Mouse (Mus musculus) MEL (cell line): ENCODE results near the gene Lrrc3c. TPM values are rescaled to one million over a fixed set of nuclear protein-coding genes. Genes with fewer than 3 reads are reported as not detected.
A peak's percentile ranks its signal among the peaks of the same experiment; 100 is the strongest.

Experiments used
- DNase-seq: peaks from one replicate; pipeline ENCODE4 v3.0.0; 2011; ENCODE audit warnings: low read depth, low spot score
- H3K27ac ChIP-seq: 2 replicates; pipeline ENCODE4 v1.5.1; 2012; ENCODE audit warnings: low read depth, mild to moderate bottlenecking, control low read depth, low read length, moderate library complexity; ENCODE audit not compliant: control insufficient read depth
- H3K27me3 ChIP-seq, 2 experiments: fragments of 150-350 bp in 1 of 2; sonication (generic) in 1 of 2; 2 replicates each; pipeline ENCODE4 v1.6.1; 2012; ENCODE audit warnings: low read length in 2 of 2, mild to moderate bottlenecking in 2 of 2, improper control_type of control experiment in 1 of 2, moderate library complexity in 1 of 2; ENCODE audit not compliant: insufficient read depth in 2 of 2, control insufficient read depth in 1 of 2
- H3K36me3 ChIP-seq, 2 experiments: 2 replicates each; pipeline ENCODE4 v1.6.1; 2012 to 2014; ENCODE audit warnings: low read length in 2 of 2, improper control_type of control experiment in 1 of 2, inconsistent platforms in 1 of 2, mild to moderate bottlenecking in 1 of 2; ENCODE audit not compliant: insufficient read depth in 2 of 2, control insufficient read depth in 1 of 2
- H3K4me1 ChIP-seq, 2 experiments: fragments of 150-350 bp in 1 of 2; sonication (generic) in 1 of 2; 2 replicates each; pipeline ENCODE4 v1.6.1; 2012; ENCODE audit warnings: low read length in 2 of 2, improper control_type of control experiment in 1 of 2, mild to moderate bottlenecking in 1 of 2; ENCODE audit not compliant: insufficient read depth in 2 of 2, control insufficient read depth in 1 of 2
- H3K4me3 ChIP-seq, 2 experiments: fragments of 150-350 bp in 1 of 2; sonication (generic) in 1 of 2; 2 replicates each; pipeline ENCODE4 v1.5.1; 2012; ENCODE audit warnings: low read depth in 2 of 2, low read length in 2 of 2, mild to moderate bottlenecking in 2 of 2, moderate library complexity in 2 of 2, control low read depth in 1 of 2, improper control_type of control experiment in 1 of 2; ENCODE audit not compliant: control insufficient read depth in 1 of 2, insufficient read depth in 1 of 2
- H3K79me2 ChIP-seq: 2 replicates; pipeline ENCODE4 v1.6.1; 2012; ENCODE audit warnings: mild to moderate bottlenecking, low read length, moderate library complexity; ENCODE audit not compliant: control insufficient read depth, poor library complexity, insufficient read depth
- H3K9ac ChIP-seq: 2 replicates; pipeline ENCODE4 v1.6.1; 2012; ENCODE audit warnings: low read depth, mild to moderate bottlenecking, control low read depth, low read length, moderate library complexity; ENCODE audit not compliant: control insufficient read depth, poor library complexity, severe bottlenecking
- H3K9me3 ChIP-seq: fragments of 150-350 bp; sonication (generic); replicated peaks from 2 replicates; pipeline ENCODE4 v1.6.1; 2012; ENCODE audit warnings: mild to moderate bottlenecking, low read length, improper control_type of control experiment, moderate library complexity; ENCODE audit not compliant: insufficient read depth
- BHLHE40 ChIP-seq: IDR thresholded peaks from 2 replicates; pipeline ENCODE4 v1.6.1; 2012; ENCODE audit warnings: low read depth, mild to moderate bottlenecking, inconsistent platforms, low read length, improper control_type of control experiment, borderline replicate concordance
- CTCF ChIP-seq, 3 experiments: IDR thresholded peaks in 2 of 3; conservative IDR thresholded peaks in 1 of 3; 2 replicates each; pipeline ENCODE4 v1.5.1; 2011 to 2012; ENCODE audit warnings: low read length in 3 of 3, low read depth in 2 of 3, mild to moderate bottlenecking in 2 of 3, improper control_type of control experiment in 1 of 3, inconsistent platforms in 1 of 3, mixed read lengths in 1 of 3, moderate library complexity in 1 of 3; ENCODE audit not compliant: control insufficient read depth in 1 of 3, insufficient read depth in 1 of 3, poor library complexity in 1 of 3, severe bottlenecking in 1 of 3
- E2F4 ChIP-seq: IDR thresholded peaks from 2 replicates; pipeline ENCODE4 v1.6.1; 2011; ENCODE audit warnings: low read depth, low read length, improper control_type of control experiment, borderline replicate concordance
- ELF1 ChIP-seq: IDR thresholded peaks from 2 replicates; pipeline ENCODE4 v1.6.1; 2014; ENCODE audit warnings: low read depth, mild to moderate bottlenecking, inconsistent platforms, low read length, improper control_type of control experiment, moderate library complexity
- ETS1 ChIP-seq: IDR thresholded peaks from 2 replicates; pipeline ENCODE4 v1.6.1; 2012; ENCODE audit warnings: low read depth, mild to moderate bottlenecking, inconsistent platforms, low read length, improper control_type of control experiment, moderate library complexity
- HCFC1 ChIP-seq: IDR thresholded peaks from 2 replicates; pipeline ENCODE4 v1.6.1; 2012; ENCODE audit warnings: low read depth, mild to moderate bottlenecking, inconsistent platforms, low read length, improper control_type of control experiment, moderate library complexity
- MAX ChIP-seq: IDR thresholded peaks from 2 replicates; pipeline ENCODE4 v1.6.1; 2011; ENCODE audit warnings: low read length, improper control_type of control experiment
- MXI1 ChIP-seq: IDR thresholded peaks from 2 replicates; pipeline ENCODE4 v1.6.1; 2011; ENCODE audit warnings: mild to moderate bottlenecking, low read depth, low read length, improper control_type of control experiment
- NELFE ChIP-seq: IDR thresholded peaks from 2 replicates; pipeline ENCODE4 v1.6.1; 2011; ENCODE audit warnings: low read depth, low read length, improper control_type of control experiment
- POLR2A ChIP-seq, 2 experiments: IDR thresholded peaks; 2 replicates each; pipeline ENCODE4 v1.6.1; 2011 to 2012; ENCODE audit warnings: low read length in 2 of 2, mild to moderate bottlenecking in 2 of 2, control low read depth in 1 of 2, improper control_type of control experiment in 1 of 2, low read depth in 1 of 2, moderate library complexity in 1 of 2; ENCODE audit not compliant: control insufficient read depth in 1 of 2, insufficient read depth in 1 of 2, poor library complexity in 1 of 2
- SMC3 ChIP-seq: IDR thresholded peaks from 2 replicates; pipeline ENCODE4 v1.6.1; 2011; ENCODE audit warnings: low read depth, low read length, improper control_type of control experiment
- TAL1 ChIP-seq: IDR thresholded peaks from 2 replicates; pipeline ENCODE4 v1.6.1; 2012; ENCODE audit warnings: mild to moderate bottlenecking, inconsistent platforms, low read length, moderate library complexity, mixed read lengths
- UBTF ChIP-seq: IDR thresholded peaks from 2 replicates; pipeline ENCODE4 v1.6.1; 2012; ENCODE audit warnings: low read depth, mild to moderate bottlenecking, inconsistent platforms, low read length, improper control_type of control experiment, moderate library complexity, borderline replicate concordance; ENCODE audit not compliant: insufficient read depth
- USF1 ChIP-seq: IDR thresholded peaks from 2 replicates; pipeline ENCODE4 v1.6.1; 2014; ENCODE audit warnings: low read depth, mild to moderate bottlenecking, inconsistent platforms, low read length, improper control_type of control experiment, moderate library complexity
- USF2 ChIP-seq, 2 experiments: IDR thresholded peaks; 2 replicates each; pipeline ENCODE4 v1.6.1; 2011 to 2012; ENCODE audit warnings: improper control_type of control experiment in 2 of 2, low read length in 2 of 2, borderline replicate concordance in 1 of 2, inconsistent platforms in 1 of 2, low read depth in 1 of 2, mild to moderate bottlenecking in 1 of 2; ENCODE audit not compliant: insufficient read depth in 1 of 2
- ZC3H11A ChIP-seq: IDR thresholded peaks from 2 replicates; pipeline ENCODE4 v1.6.1; 2012; ENCODE audit warnings: low read depth, mild to moderate bottlenecking, inconsistent platforms, low read length, improper control_type of control experiment
- ZKSCAN1 ChIP-seq: IDR thresholded peaks from 2 replicates; pipeline ENCODE4 v1.6.1; 2012; ENCODE audit warnings: low read depth, mild to moderate bottlenecking, inconsistent platforms, low read length, improper control_type of control experiment, moderate library complexity
- ZNF384 ChIP-seq: IDR thresholded peaks from 2 replicates; pipeline ENCODE4 v1.6.1; 2012; ENCODE audit warnings: low read depth, mild to moderate bottlenecking, inconsistent platforms, low read length, improper control_type of control experiment
- polyA plus RNA-seq, 2 experiments: library from polyadenylated mRNA; stranded (reverse) in 1 of 2; unstranded in 1 of 2; fragments of >175 nt in 1 of 2; fragments of >200 nt in 1 of 2; gene quantifications; 2 replicates each; pipeline versions ENCODE4 v1.2.1 to v1.2.4; 2012; ENCODE audit warnings: low replicate concordance in 2 of 2, low read depth in 1 of 2; ENCODE audit not compliant: insufficient read length in 2 of 2, insufficient read depth in 1 of 2, missing spikeins in 1 of 2
- total RNA-seq: library from RNA; depleted of rRNA; stranded (reverse); fragments of 300-350 nt; gene quantifications from 2 replicates; pipeline ENCODE4 v1.2.3, GENCODE M21; 2012

Lrrc3c gene
- total and polyA plus RNA-seq, 3 experiments: not detected

GRCm38 (mm10) chr11:98640091-98640490 lies 42.0 kb downstream of the Lrrc3c start:
- Histone ChIP-seq H3K36me3 (peaks cover 0 to 6% of the 10 kb centered on the region in 2 experiments; a peak in 2 of 4 replicates), H3K79me2 (no peaks in the 10 kb centered on the region), H3K4me1 (peaks cover 5 to 11% of the 10 kb centered on the region in 2 experiments; a peak in 3 of 4 replicates), H3K27me3 (peaks cover 8% of the 10 kb centered on the region in 2 experiments), H3K9me3 (no peaks in the 10 kb centered on the region), H3K9ac (no peak overlapping the region), H3K27ac (no peak overlapping the region), H3K4me3 (no peak overlapping the region)
- peak; percentile 61 for DNase-seq
- TF ChIP-seq CTCF (IDR thresholded peaks at IDR 0.05 in 2 of 3, conservative IDR thresholded peaks at IDR 0.05 in 1 of 3; ENCODE audit: control insufficient read depth in 1 of 3, insufficient read depth in 1 of 3, low read depth in 2 of 3, low read length in 3 of 3, poor library complexity in 1 of 3, severe bottlenecking in 1 of 3) (no peak), MXI1 (peak; percentile 53; the same call in 1 of the 2 replicates), POLR2A (IDR thresholded peaks at IDR 0.05; ENCODE audit: control insufficient read depth in 1 of 2, insufficient read depth in 1 of 2, low read depth in 1 of 2, low read length in 2 of 2, poor library complexity in 1 of 2) (no peak), NELFE (no peak), ELF1 (peak; percentile 33; the same call in 1 of the 2 replicates), HCFC1 (no peak), BHLHE40 (peak; percentile 64; the same call in 1 of the 2 replicates), TAL1 (no peak), USF2 (IDR thresholded peaks at IDR 0.05; ENCODE audit: borderline replicate concordance in 1 of 2, insufficient read depth in 1 of 2, low read depth in 1 of 2, low read length in 2 of 2) (no peak), MAX (no peak), ZKSCAN1 (no peak), SMC3 (no peak), ETS1 (no peak), E2F4 (no peak), ZC3H11A (no peak), UBTF (no peak)

- Histone ChIP-seq H3K9ac (no peak overlapping the region), H3K27ac (no peak overlapping the region), H3K4me3 (no peak overlapping the region), H3K79me2 (no peaks in the 10 kb centered on the region), H3K36me3 (peaks cover 0 to 2% of the 10 kb centered on the region in 2 experiments; a peak in 2 of 4 replicates), H3K27me3 (peaks cover 18 to 23% of the 10 kb centered on the region in 2 experiments), H3K4me1 (peaks cover under 1% of the 10 kb centered on the region in 2 experiments; a peak in 1 of 4 replicates), H3K9me3 (no peaks in the 10 kb centered on the region)
- no peak for TF ChIP-seq USF1
- no peak for TF ChIP-seq MXI1
- TF ChIP-seq ZNF384: no peak
- no peak for TF ChIP-seq BHLHE40
- TF ChIP-seq ZC3H11A: no peak
- no peak for DNase-seq
Observed at GRCm38 (mm10) chr11:98644757-98645156, 46.7 kb downstream of the Lrrc3c start.
